Mouse (Mus musculus) left cerebral cortex, adult 2 months (tissue): ENCODE results near the gene Il6. TPM values are rescaled to one million over a fixed set of nuclear protein-coding genes. Genes with fewer than 3 reads are reported as not detected.
"Not testable (repeated sequence)": the region's sequence is repeated elsewhere in the genome, so short reads cannot be mapped to it uniquely, and the experiment has no call there.

Source experiments
- DNase-seq, 2 experiments: peaks; one replicate each; pipeline ENCODE4 v3.0.0; 2021 to 2022; ENCODE audit warnings: low spot score in 2 of 2, mixed read lengths in 1 of 2; ENCODE audit errors: extremely low spot score in 1 of 2
- H3K27ac ChIP-seq: fragments of 200-600 bp; 2 replicates; pipeline ENCODE4 v1.8.1; 2022
- H3K4me3 ChIP-seq: fragments of 200-600 bp; 2 replicates; pipeline ENCODE4 v1.8.1; 2022
- CTCF ChIP-seq: fragments of 200-600 bp; IDR thresholded peaks from 2 replicates; pipeline ENCODE4 v1.8.1; 2022; ENCODE audit warnings: antibody characterized with exemption, mild to moderate bottlenecking, moderate library complexity
- intact Hi-C: fragments of 180-260 bp; cut with DNase I; formaldehyde crosslinking; loops from one replicate; pipeline ENCODE4 v1.15.1; 2025
- long read RNA-seq, 2 experiments: library from polyadenylated mRNA; stranded (forward); transcript quantifications; one replicate each; pipeline ENCODE4 v2.0.0; 2021; ENCODE audit warnings: borderline mapping rate in 2 of 2
- total RNA-seq, 2 experiments: library from RNA; stranded (reverse); gene quantifications; 2 replicates each; pipeline ENCODE4 v1.2.3; 2021

Gene Il6
- not detected for total RNA-seq
- long read RNA-seq, experiment 1 = 0 reads
- long read RNA-seq, experiment 2 = 0 reads

DNA sequence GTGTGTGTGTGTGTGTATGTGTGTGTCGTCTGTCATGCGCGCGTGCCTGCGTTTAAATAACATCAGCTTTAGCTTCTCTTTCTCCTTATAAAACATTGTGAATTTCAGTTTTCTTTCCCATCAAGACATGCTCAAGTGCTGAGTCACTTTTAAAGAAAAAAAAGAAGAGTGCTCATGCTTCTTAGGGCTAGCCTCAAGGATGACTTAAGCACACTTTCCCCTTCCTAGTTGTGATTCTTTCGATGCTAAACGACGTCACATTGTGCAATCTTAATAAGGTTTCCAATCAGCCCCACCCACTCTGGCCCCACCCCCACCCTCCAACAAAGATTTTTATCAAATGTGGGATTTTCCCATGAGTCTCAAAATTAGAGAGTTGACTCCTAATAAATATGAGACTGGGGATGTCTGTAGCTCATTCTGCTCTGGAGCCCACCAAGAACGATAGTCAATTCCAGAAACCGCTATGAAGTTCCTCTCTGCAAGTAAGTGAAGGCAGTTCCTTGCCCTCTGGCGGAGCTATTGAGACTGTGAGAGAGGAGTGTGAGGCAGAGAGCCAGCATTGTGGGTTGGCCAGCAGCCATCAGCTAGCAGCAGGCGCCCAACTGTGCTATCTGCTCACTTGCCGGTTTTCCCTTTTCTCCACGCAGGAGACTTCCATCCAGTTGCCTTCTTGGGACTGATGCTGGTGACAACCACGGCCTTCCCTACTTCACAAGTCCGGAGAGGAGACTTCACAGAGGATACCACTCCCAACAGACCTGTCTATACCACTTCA is at the start of gene Il6:
Il6 (plus strand) TSS at position 389 of the 778 bp plus-strand sequence.
- peak; percentile 74 to 85 for DNase-seq
- intact Hi-C loops = loop anchor here (2.0 to 5.0 kb wide), 2 partner anchors 59 to 188 kb away; partner anchors contain the start of gene Tyms
- peak; percentile 54 for TF ChIP-seq CTCF
- Histone ChIP-seq H3K27ac (no peak within 1 kb of the TSS), H3K4me3 (no peak within 1 kb of the TSS)

DNA sequence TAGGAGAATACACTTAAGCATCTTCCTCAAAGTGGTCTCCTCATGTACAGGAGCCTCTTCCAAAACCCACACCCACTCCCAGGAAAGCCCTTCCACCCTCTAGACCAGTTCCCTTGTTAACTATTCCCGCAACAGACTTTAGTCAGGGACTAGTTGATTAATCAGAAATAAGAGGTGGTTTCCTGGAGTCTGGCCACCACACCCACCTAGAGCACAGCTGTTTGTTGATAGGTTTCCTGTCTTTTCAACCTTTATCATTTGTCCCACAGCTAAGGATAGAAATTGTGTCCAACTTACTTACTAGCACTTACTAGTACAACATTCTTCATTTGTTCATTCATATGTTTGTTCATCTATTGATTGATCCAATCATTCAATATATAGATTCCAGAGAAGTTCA is 49.4 kb upstream of the Il6 start:
- DNase-seq = no peak
- intact Hi-C loops = no loop called here
- Histone ChIP-seq H3K4me3 (no peak overlapping the region), H3K27ac (no peak overlapping the region)
- no peak for TF ChIP-seq CTCF

DNA sequence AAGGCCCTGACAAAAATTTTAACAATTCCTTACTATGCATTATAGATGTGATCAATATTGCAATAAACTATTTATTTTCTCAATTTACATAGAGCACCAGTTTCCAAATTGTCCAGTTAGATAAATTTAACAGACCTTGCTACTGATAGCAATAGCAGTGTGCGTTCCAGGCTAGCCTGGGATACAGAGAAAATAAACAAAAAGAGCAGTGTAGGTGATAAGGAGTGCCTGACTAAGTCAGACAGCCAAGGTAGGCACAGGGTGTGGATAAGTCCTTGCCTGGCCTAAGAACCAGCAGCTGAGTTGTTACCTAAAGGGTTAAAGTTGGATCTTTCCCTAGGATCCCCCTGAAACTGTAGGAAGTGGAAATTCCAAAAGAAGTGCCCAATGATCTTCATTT is 42.7 kb upstream of the Il6 start:
- no peak for DNase-seq
- TF ChIP-seq CTCF = no peak
- no peak overlapping the region for H3K4me3 ChIP-seq
- H3K27ac ChIP-seq = no peak overlapping the region
- intact Hi-C loops = no loop called here

DNA sequence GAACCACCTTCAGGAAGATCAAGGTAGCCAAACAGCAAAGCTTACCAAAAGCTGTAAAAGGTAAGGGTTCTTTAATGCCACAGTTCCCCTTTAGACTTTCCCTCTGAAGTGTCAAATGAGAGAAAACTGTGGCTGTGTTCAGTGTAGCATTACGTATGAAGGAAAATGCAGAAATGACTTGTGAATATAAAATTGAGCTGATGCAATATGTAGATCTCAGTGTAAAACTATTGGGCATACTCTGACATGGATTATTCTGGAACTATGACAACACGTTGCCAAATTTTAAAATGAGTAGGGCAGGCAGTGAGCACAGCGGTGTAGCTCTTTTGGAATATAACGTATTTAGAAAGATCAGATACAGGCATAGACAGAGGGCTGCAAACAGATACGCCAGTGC is 40.1 kb upstream of the Il6 start:
- Histone ChIP-seq H3K4me3 (no peak overlapping the region), H3K27ac (no peak overlapping the region)
- intact Hi-C loops = no loop called here
- no peak for DNase-seq
- TF ChIP-seq CTCF = no peak

DNA sequence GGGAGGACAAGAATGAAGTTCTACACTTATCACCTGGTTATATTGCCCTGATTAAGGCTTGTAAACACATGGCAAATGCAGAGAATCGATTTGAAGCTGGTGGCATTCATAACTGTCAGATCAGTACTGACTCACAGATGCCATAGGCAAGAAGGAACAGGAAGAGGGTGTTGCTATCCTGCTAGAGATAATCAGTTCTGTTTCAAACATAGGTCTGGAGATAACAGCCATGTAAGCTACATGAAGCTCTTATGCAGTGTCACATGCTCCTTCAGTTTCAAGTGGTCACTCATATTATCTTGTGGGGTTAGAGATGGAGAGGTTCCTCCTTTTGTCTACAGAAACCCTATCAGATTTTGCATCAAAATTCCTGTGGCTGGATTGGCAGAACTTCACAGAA is 39.4 kb upstream of the Il6 start:
- intact Hi-C loops = no loop called here
- Histone ChIP-seq H3K4me3 (no peak overlapping the region), H3K27ac (no peak overlapping the region)

DNA sequence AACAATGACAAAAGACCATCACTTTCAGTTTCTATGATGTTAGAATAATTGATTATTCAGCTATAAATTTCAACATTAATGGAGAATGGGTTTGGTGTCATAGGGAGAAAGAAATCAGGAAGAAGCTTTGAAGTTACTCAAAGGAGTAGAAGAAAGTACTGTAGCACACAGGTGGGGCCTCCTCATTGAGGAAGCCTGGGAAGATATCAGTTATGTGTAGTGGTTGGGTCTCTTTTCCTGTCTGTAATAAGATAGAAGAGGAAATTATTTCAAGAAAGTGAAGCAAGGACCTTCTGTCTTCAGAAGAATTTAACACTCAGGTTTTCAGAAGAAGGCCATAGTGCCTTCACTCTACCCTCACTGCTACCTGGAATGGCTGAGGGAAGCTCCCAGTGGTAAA is 38.8 kb upstream of the Il6 start:
- no peak for DNase-seq
- TF ChIP-seq CTCF = no peak
- intact Hi-C loops = no loop called here
- no peak overlapping the region for H3K4me3 ChIP-seq
- H3K27ac ChIP-seq = no peak overlapping the region

More for the DNA sequence above, 39.4 kb upstream of the Il6 start:
- DNase-seq = no peak
- no peak for TF ChIP-seq CTCF

DNA sequence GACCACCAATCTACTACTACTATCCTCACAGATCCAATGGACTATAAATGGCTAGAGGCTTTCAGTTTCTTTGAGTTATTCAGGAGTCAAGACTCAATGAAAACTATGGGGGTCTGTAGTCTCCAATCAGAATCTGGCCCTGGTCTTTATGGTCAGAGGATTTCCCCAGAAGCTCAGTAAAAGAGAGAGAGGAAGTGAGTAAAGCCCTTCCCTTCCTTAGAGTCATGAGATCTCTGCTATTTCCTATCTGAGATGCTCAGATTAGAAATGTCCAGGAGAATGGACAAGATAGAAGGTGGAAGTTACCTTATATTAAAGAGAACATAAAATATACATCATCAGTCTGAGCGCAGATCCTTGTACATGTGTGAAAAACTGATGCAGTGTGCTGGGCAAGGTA is 19.3 kb upstream of the Il6 start:
- H3K27ac ChIP-seq = no peak overlapping the region
- intact Hi-C loops = no loop called here
- no peak for TF ChIP-seq CTCF

DNA sequence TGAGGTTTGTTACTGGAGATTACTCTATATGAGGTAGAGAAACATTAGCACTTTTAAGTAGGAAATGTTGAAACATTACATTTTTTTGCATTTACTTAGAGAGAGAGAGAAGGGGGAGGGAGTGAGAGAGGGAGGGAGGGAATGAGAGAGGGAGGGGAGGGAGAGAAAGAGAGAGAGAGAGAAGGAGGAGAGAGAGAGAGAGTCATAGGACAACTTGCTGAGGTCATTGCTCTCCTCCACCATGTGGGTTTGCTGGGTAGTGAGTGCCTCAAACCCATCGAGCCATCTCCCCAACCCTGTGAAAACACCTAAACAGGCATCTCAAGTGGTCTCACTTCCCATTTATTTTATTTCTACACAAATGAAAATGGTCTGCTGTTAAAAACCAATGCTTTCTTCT is 18.6 kb upstream of the Il6 start:
- H3K27ac ChIP-seq = no peak overlapping the region
- no peak for DNase-seq
- TF ChIP-seq CTCF = no peak
- no peak overlapping the region for H3K4me3 ChIP-seq
- intact Hi-C loops = no loop called here

More for the DNA sequence above, 19.3 kb upstream of the Il6 start:
- DNase-seq = no peak
- H3K4me3 ChIP-seq = no peak overlapping the region

DNA sequence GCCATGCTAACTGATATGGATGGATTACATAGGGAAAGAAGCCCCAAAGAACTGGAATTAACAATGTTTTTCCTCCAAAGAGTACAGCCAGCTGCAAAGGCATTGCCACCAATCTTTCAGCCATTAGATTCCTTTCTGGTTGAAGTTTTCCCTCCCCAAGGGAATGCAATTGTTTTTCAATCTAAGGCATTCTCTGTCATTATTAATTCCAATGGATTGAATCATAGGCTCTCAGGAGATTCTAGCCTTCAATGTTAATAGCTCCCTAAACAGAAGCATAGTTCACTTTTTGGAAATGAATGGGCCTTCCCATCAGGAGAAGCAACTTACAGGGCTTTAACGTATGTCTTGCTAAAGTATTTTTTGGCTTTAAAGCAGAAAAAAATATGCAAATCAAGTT is 15.6 kb upstream of the Il6 start:
- DNase-seq = no peak
- no peak for TF ChIP-seq CTCF
- intact Hi-C loops = no loop called here
- no peak overlapping the region for H3K4me3 ChIP-seq
- H3K27ac ChIP-seq = no peak overlapping the region

DNA sequence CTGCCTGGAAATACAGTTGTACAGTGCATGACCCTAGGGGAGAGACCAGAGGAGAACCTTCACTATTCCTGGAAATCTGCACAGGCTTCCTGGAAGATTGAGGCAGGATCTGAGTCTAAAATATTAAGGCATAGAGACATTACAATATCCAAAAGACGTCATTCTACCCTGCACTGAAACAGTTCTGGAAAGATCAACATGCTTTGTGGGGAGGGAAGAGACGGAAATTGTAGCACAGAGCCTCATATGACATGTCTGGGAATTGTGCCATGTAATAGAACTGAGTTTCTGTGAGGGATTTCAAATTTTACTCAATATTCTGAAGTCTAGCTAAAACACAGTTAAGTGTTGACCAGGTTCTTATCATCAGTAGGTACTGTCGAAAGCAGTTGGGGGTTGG is 12.0 kb upstream of the Il6 start:
- no peak overlapping the region for H3K27ac ChIP-seq
- intact Hi-C loops = no loop called here
- no peak for DNase-seq
- no peak for TF ChIP-seq CTCF
- no peak overlapping the region for H3K4me3 ChIP-seq

DNA sequence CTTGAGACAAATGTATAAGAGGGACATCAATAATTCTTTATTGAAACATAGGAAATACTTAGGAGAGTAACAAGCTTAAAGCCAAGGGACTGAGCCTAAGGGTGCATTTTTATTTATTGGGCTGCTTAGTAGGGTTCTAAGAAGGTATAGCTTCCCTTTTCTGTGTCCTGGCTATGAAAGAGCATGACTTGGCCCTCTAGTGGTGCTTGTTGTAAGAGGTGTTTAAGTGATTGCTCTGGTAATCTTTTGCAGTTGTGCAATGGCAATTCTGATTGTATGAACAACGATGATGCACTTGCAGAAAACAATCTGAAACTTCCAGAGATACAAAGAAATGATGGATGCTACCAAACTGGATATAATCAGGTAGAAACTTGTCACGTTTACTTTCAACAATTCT is 1.7 kb downstream of the Il6 start:
- Histone ChIP-seq H3K27ac (no peak overlapping the region), H3K4me3 (no peak overlapping the region)
- TF ChIP-seq CTCF = peak; percentile 58
- intact Hi-C loops = loop anchor here (5.0 kb wide), 1 partner anchor 58 kb away; the partner anchor contains the start of gene Tyms
- no peak for DNase-seq

DNA sequence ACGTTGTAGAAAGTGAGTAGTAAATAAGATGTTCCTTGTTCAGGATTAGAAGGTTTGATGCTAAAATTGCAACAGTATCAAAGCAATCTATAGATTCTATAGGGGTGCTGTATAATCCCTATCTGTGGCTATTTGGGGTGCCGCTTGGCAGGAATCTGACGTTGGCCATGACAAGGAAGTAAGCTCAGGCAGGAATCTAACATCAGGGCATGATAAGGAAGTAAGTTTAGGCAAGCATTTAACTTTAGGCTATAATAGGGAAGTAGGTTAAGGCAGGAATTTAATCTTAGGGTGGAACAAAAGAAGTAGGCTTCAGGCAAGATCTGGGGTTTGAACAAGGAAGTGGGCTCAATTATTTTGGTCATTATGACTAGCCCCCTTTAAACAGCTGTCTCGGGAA is 22.9 kb downstream of the Il6 start:
- DNase-seq, H3K4me3 ChIP-seq, intact Hi-C loops, H3K27ac ChIP-seq: not testable (repeated sequence)

DNA sequence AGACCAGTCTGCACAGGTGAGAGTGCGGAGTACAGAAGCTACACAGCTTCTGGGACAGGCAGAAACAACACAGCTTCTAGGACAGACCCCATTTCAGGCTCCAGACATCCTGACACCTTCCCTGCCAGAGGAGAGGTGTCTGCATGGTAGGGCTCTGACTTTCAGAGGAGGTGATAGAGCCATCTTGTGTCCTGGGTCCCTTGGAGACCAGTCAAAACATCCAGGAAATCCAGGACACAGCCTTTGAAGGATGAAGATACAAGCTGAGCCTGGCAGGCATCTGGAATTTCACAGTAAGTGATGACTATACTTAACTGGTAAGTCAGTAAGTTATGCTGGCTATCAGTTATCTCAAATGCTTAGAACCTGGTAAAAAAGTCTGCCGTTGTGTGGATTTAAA is 24.2 kb downstream of the Il6 start:
- DNase-seq, H3K27ac ChIP-seq, H3K4me3 ChIP-seq, intact Hi-C loops: not testable (repeated sequence)

DNA sequence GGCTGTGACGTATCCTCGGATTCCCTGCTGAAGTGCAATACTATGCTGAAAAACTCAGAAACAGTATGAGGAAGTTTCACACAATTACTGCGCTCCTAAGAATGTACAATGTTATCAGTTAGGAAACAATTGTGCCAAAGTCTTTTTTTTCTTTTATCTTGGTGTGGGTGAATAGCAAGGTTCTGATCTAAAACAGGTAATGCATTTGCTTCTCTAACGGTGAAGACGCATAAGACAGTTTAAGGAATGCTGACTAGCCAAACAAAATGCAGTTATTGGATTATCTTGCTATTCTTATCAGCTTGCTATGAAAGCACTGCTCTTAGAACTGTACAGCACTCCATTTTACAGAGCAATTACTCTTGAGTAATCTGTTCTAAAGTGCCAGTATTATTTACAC is 26.4 kb downstream of the Il6 start:
- H3K27ac ChIP-seq, intact Hi-C loops, H3K4me3 ChIP-seq, DNase-seq: not testable (repeated sequence)

DNA sequence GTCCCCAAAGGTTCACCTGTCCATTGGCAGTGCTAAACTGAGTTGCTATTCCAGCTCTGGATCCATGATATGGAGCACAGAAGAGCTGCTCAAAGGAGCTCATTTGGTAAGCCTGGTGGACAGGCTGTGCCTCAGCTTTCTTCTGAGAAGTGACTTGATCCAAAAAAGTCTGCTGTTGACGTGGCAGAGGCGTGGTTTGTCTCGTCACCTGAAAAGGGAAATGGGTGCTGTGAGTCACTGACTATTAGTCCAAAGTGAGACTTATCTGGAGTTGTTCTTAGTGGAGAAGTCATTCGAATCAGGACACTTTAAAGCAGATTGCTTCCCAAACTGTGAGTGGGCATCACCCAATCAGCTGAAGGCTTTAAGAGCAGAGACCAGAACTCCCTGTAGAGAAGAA is 26.9 kb downstream of the Il6 start:
- H3K27ac ChIP-seq, intact Hi-C loops, H3K4me3 ChIP-seq, DNase-seq: not testable (repeated sequence)
